Mouse (Mus musculus) testis, adult 2 months (tissue): ENCODE data around the gene Ccdc187.

Source experiments
- CTCF ChIP-seq: fragments of 200-500 bp; IDR thresholded peaks from 2 replicates; pipeline ENCODE4 v1.5.1; 2012; ENCODE audit warnings: low read depth, mild to moderate bottlenecking, inconsistent platforms, low read length, moderate library complexity; ENCODE audit not compliant: control insufficient read depth, insufficient read depth, insufficient replicate concordance
- POLR2A ChIP-seq: fragments of 200-500 bp; IDR thresholded peaks from 2 replicates; pipeline ENCODE4 v1.6.1; 2012; ENCODE audit warnings: low read depth, mild to moderate bottlenecking, inconsistent platforms, low read length, moderate library complexity; ENCODE audit not compliant: control insufficient read depth

- TF ChIP-seq CTCF (no peak), POLR2A (no peak)
These were observed 12.3 kb upstream of the Ccdc187 start for GRCm38 (mm10) chr2:26306702-26307101.
